Mouse (Mus musculus) spleen, postnatal 36 days (tissue): Measurements from ENCODE around the gene V1rd19.
"Not testable (repeated sequence)": the region's sequence is repeated elsewhere in the genome, so short reads cannot be mapped to it uniquely, and the experiment has no call there.

Experiments used
- DNase-seq, 2 experiments: peaks; one replicate each; pipeline ENCODE4 v3.0.0; 2022; ENCODE audit warnings: low spot score in 2 of 2, mixed read lengths in 1 of 2

Gene V1rd19

GRCm38 (mm10) chr7:24001391-24001790 is at the start of gene V1rd19:
Gene V1rd19, plus strand, starts transcription at chr7:24001691.
- no peak for DNase-seq

DNA sequence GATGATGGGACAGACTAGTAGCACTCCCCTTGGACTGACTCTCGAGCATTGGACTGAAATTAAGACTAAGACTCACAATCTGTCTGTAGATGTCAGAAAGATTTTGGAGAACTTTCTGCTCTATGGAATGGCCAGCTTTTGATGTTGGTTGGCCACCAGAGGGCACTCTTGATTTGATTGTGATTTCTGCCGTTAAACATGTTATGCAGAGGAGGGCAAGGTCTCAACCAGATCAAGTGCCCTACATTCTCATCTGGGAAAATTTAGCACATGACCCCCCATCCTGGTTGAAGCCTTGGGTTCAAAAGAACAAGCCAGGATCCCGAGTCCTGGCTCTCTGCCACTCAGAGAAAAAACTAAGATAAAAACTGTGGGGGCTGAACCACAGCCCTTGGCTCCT is 33.4 kb upstream of the V1rd19 start:
- not testable (repeated sequence) for DNase-seq

GRCm38 (mm10) chr7:23974315-23974714 is 27.2 kb upstream of the V1rd19 start, which contains the start of gene Vmn1r181:
Gene Vmn1r181, plus strand, starts transcription at chr7:23974615.
- not testable (repeated sequence) for DNase-seq

GRCm38 (mm10) chr7:24052660-24053304 is 51.3 kb downstream of the V1rd19 start, which contains the start of gene Vmn1r183:
Gene Vmn1r183, plus strand, starts transcription at chr7:24053254.
- no peak for DNase-seq
